Mouse (Mus musculus) urinary bladder, adult 18-20 months (tissue): ENCODE results near the gene Rundc3a.

ENCODE experiments used
- DNase-seq, 2 experiments: peaks; one replicate each; pipeline ENCODE4 v3.0.0; 2022; ENCODE audit warnings: low spot score in 2 of 2, mixed read lengths in 2 of 2

Gene Rundc3a

GRCm38 (mm10) chr11:102392441-102393237, 564 bp upstream of the Rundc3a start:
- DNase-seq: no peak

DNA sequence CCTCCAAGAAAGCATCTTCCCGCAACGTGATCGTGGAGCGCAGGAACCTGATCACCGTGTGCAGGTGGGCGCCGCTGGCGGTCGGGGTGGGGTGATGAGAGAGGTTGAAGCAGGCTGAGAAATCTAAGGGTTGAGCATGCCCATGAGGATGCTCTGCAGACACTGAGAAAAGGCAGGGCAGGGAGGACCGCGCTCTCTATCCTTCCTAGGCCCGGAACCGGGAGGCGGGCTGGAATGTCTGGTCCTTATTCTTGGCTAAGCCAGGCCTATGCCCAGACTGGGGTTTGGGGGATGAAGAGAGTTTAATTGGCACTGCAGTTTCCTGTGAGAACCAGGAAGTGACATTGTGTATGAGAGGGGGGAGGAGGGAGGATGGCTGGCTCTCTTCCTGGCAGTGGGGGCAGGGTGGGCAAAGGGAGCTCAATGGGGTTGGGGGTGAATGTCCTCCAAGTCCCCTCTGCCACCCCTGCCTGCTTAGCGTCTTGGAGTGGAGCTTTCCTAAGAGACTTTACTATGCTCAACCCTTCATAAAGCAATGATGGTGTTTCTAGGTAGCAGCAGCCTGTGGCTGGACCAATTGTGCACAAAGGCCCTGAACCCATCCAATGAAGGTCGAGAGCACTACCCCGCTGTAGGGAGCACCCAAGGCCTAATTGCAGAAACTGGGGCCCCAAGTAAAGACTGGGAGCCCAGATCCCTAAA, 667 bp downstream of the Rundc3a start:
- no peak for DNase-seq

GRCm38 (mm10) chr11:102394421-102395124, 1.4 kb downstream of the Rundc3a start:
- no peak for DNase-seq

DNA sequence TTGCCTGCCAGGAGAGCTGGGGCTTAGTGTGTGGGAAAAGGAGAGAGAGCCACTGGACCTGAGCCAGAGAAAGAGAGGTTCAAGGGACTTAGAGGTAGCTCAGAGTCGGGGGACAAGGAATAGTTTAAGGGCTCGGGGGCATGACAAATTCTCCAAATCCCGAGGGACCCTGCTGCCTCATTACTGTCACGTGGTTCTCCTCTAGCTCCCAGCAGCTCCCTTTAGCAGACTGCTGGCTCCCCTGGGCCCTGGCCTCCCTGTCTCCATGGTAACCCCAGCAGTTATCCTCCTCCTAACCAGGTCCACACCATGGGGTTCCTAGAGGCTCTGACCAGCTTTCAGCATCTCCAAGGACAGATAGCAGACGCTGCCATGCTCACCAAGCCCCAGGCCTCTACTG, 2.0 kb downstream of the Rundc3a start:
- no peak for DNase-seq

GRCm38 (mm10) chr11:102396263-102396662, 3.1 kb downstream of the Rundc3a start:
- no peak for DNase-seq

DNA sequence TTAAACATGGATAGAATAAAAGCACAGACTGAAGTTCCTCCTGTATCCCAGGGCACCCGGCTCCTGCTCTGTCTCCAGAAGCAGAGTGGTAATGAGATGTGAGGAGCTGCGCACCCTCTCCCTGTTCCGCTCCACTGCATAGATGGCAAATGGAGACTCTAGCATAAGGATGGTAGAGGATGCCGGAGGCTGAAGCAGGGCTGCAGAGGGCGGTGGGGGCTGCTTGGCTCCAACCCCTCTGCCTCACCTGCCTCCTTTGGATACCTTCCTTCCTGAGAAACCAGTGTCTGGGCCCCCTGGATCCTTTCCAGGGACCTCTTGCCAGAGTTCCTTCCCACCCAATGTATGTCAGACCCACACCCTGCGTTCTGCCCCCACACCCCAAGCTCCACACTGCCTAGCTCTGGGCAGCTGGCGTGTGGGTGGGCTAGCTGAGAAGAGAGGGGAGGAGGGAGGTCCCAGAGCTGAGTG, 3.5 kb downstream of the Rundc3a start:
- no peak for DNase-seq

DNA sequence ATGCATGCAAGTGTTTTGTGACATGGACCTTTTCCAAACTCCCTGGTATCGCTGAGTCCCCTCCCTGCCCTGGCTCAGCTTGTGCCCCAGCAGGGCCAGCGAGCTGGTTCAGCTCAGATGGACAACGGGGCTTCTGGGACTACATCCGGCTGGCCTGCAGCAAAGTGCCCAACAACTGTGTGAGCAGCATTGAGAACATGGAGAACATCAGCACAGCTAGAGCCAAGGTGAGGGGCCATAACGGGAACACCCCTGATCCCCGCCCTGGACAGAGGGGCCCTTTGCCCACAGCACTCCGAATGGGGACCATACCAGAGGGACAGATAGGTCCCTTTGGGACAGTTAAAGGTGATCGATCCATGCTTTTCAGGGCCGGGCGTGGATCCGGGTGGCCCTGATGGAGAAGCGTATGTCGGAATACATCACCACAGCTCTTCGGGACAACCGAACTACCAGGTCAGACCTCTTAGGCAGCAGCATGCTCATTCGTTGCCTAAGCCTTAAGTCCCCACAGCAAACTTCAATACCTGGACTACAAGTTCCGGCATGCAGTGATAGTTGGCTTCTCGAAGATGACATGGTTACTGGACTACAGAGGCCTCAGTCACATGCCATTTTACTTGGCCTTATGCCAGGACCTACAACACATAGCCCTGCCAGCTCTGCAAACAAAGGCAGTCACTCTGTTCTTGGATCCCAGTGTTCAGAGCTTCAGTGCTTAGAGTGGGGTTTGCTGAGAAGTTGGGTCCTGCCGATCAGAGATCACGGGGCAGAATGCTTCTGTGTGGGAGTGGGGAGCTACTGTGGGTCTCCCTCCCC, 5.0 kb downstream of the Rundc3a start:
- DNase-seq: peak in 1 of 2 experiments; percentile 57

- DNase-seq: no peak
Observed at GRCm38 (mm10) chr11:102399107-102399506, 5.9 kb downstream of the Rundc3a start.

GRCm38 (mm10) chr11:102399610-102400072, 6.4 kb downstream of the Rundc3a start:
- DNase-seq: no peak

DNA sequence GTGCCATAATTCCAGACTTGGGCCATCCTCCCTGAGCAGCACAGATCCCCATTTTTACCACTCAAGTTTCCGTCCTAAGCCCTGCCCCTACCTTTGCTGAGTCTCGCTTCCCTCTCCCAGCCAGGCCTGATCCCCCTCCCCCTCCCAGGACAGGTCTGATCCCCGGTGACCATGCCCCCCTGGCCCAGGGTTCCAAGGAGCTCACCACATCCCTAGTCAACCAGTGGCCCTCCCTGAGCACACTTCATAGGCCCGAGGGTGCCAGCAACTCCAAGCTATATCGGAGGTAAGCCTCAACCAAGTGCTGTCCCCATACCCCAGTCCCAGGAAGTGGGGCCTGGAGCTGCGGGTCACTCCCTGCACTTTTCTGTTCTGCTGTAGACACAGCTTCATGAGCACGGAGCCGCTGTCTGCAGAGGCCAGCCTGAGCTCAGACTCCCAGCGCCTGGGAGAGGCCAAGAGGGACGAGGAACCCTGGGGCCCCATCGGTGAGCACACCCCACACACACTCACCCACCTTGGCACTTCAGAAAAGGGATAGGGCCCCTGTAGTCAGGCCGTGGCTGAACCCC, 7.4 kb downstream of the Rundc3a start:
- DNase-seq: no peak

GRCm38 (mm10) chr11:102401898-102402500, 8.8 kb downstream of the Rundc3a start:
- no peak for DNase-seq

- no peak for DNase-seq
Observed at GRCm38 (mm10) chr11:102403657-102404056, 10.5 kb downstream of the Rundc3a start.

- DNase-seq: no peak
Observed at GRCm38 (mm10) chr11:102404161-102405010, 11.2 kb downstream of the Rundc3a start.

DNA sequence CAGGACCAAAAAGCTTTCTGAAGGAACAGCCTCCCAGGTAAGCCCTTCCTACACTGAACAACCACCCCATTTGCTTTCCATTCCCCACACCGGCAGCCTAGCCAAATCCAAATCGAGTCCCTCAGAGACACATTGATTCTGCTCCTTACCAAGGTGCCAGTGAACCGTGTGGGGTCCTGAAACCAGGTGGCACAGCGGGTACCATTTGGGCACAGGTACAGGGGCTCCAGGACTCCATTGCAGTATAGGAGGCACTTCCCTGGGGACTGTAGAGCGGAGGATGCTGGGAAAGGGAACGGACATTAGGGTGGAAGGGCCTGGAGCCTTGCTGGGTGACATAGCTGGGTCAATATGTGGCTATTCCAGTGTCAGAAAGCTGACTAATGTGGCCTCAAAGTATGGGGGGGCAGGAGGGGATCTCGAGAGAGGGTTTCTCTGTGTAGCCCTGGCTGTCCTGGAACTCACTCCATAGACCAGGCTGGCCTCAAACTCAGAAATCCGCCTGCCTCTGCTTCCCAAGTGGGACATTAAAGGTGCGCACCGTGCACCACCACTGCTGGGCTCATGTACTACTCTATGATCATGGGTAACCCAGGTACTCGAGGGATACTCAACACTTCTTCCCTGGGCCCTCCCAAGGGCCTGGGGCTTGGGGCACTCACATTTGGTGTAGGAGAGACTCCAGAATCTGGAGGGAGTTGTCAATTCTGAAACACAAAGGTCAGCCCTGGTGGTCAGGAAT, 12.5 kb downstream of the Rundc3a start:
- DNase-seq: no peak

GRCm38 (mm10) chr11:102406401-102406800, 13.2 kb downstream of the Rundc3a start:
- no peak for DNase-seq

GRCm38 (mm10) chr11:102406900-102407833, 14.0 kb downstream of the Rundc3a start:
- peak; percentile 78 to 84 for DNase-seq

DNA sequence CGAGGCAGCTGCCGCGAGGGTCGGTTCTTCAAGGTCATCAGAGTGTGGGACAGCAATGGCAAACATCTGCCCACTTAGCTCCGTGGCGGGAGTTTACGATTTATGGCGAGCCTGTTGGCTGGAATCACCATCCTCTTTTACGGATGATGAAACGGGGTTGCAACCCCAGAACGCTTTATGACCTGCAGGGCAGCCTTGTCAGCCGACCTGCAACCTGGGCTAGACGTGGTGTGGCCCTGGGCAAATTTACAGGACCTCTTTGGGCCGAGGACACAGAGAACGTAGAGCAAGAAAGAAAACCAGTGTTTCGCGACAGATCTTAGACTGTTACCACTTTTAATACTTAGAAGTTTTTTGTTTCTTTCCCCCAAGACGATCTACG, 14.6 kb downstream of the Rundc3a start, which contains the start of gene Slc25a39:
Gene Slc25a39, minus strand, starts transcription at position 113 of the 382 bp plus-strand sequence.
- DNase-seq: no peak
